In genomic region chr13:30345427-30345913, GRCm38 (mm10) we compare ENCODE assay signal across 26 mouse cellular contexts. TPM values are rescaled to one million over a fixed set of nuclear protein-coding genes. Genes with fewer than 3 reads are reported as not detected.
DNase-seq lines count a peak whose midpoint lies in the region; ATAC-seq and TF ChIP-seq lines count a peak whose summit lies in the region.
"Had no signal": no experiment of that assay in that cellular context is flagged by ENCODE, and none has a peak within 500 bp of the region (broad histone marks: within the 10 kb centered on the region; RNA-seq: fewer than 3 reads in every experiment).

No protein-coding gene starts in this region.

- H3K27me3 ChIP-seq in CH12.LX (replicated peaks) = no peaks in the 10 kb centered on the region
- H3K27me3 ChIP-seq in heart, embryonic 10.5 days (ENCODE audit: insufficient read depth, poor library complexity, severe bottlenecking) = no peaks in the 10 kb centered on the region
- no peaks in the 10 kb centered on the region for H3K27me3 ChIP-seq in heart, embryonic 16.5 days (ENCODE audit: control insufficient read depth, insufficient read depth, low read length)
- no peaks in the 10 kb centered on the region for H3K27me3 ChIP-seq in kidney, embryonic 16.5 days (ENCODE audit: insufficient read depth, low read length)
- H3K27me3 ChIP-seq: forebrain, embryonic 12.5 days; hindbrain, embryonic 15.5 days; midbrain, embryonic 12.5 days; neural tube, embryonic 15.5 days had no signal

- H3K9ac ChIP-seq in CH12.LX (ENCODE audit: insufficient read depth, low read depth) = no peak overlapping the region
- peak overlapping the region; percentile 61 for H3K9ac ChIP-seq in heart, embryonic 16.5 days (ENCODE audit: low read length)
- no peak overlapping the region for H3K9ac ChIP-seq in kidney, embryonic 16.5 days (replicated peaks; ENCODE audit: low read length)
- H3K9ac ChIP-seq: embryonic facial prominence, embryonic 13.5 days; forebrain, embryonic 12.5 days; hindbrain, embryonic 15.5 days; midbrain, embryonic 12.5 days; neural tube, embryonic 15.5 days had no signal

- no peak for DNase-seq in gastrocnemius, adult 2 months
- DNase-seq in gastrocnemius, postnatal 36 days = no peak
- no peak for DNase-seq in CH12.LX (ENCODE audit: extremely low read depth)
- no peak for DNase-seq in heart, embryonic 10.5 days (ENCODE audit: low spot score)
- no peak for DNase-seq in thymus, postnatal 4 days
- DNase-seq in adrenal gland, postnatal 25 days = no peak
- DNase-seq: adrenal gland, adult 8-10 months; cerebellum, adult 2 months; cerebellum, postnatal 36 days; embryo, embryonic 11 days; kidney, adult 2 months; kidney, postnatal 14 days; lung, adult 2 months; lung, postnatal 14 days; right cerebral cortex, adult 18-20 months; right cerebral cortex, postnatal 4 days; thymus, postnatal 25 days had no signal

- no peaks in the 10 kb centered on the region for H3K9me3 ChIP-seq in CH12.LX (replicated peaks; ENCODE audit: low read length)
- H3K9me3 ChIP-seq in heart, embryonic 10.5 days = no peaks in the 10 kb centered on the region
- no peaks in the 10 kb centered on the region for H3K9me3 ChIP-seq in heart, embryonic 16.5 days (replicated peaks; ENCODE audit: control insufficient read depth, low read length)
- no peaks in the 10 kb centered on the region for H3K9me3 ChIP-seq in kidney, embryonic 16.5 days (ENCODE audit: low read length)
- H3K9me3 ChIP-seq: embryonic facial prominence, embryonic 13.5 days; forebrain, embryonic 12.5 days; hindbrain, embryonic 15.5 days; midbrain, embryonic 12.5 days; neural tube, embryonic 15.5 days had no signal

- no peak for TF ChIP-seq POLR2A in CH12.LX (IDR thresholded peaks at IDR 0.05; ENCODE audit: low read depth, low read length)

- intact Hi-C loops in gastrocnemius, adult 2 months (cut with DNase I) = no loop called here
- intact Hi-C loops in gastrocnemius, postnatal 36 days (cut with DNase I) = no loop called here

- 0 out of 2 replicates have a peak overlapping the region, but pooled peaks have one; percentile 1 for H3K27ac ChIP-seq in gastrocnemius, adult 2 months
- H3K27ac ChIP-seq in CH12.LX (ENCODE audit: insufficient read depth, low read depth) = no peak overlapping the region
- peak overlapping the region; percentile 84 for H3K27ac ChIP-seq in heart, embryonic 10.5 days
- H3K27ac ChIP-seq in heart, embryonic 16.5 days (ENCODE audit: low read length) = peak overlapping the region; percentile 93
- H3K27ac ChIP-seq in kidney, embryonic 16.5 days (ENCODE audit: low read length) = no peak overlapping the region
- H3K27ac ChIP-seq: embryonic facial prominence, embryonic 13.5 days; forebrain, embryonic 12.5 days; hindbrain, embryonic 15.5 days; midbrain, embryonic 12.5 days; neural tube, embryonic 15.5 days had no signal

- TF ChIP-seq RAD21 in CH12.LX (IDR thresholded peaks at IDR 0.05; ENCODE audit: low read depth, low read length) = no peak

- in situ Hi-C loops in CH12.LX (cut with MboI; ENCODE audit: low pct_ligation_motif_present, low pct_unique_long_range_greater_than_20kb, low sequenced_read_pairs) = no loop called here

- 0 out of 2 replicates have a peak overlapping the region, but pooled peaks have one; percentile 6 for H3K4me3 ChIP-seq in gastrocnemius, adult 2 months
- no peak overlapping the region for H3K4me3 ChIP-seq in CH12.LX (replicated peaks in 1 of 3; ENCODE audit: low read depth in 2 of 3, low read length in 2 of 3, poor library complexity in 1 of 3)
- H3K4me3 ChIP-seq in heart, embryonic 10.5 days = peak overlapping the region; percentile 47
- H3K4me3 ChIP-seq in heart, embryonic 16.5 days (ENCODE audit: low read length) = peak overlapping the region; percentile 45
- H3K4me3 ChIP-seq in kidney, embryonic 16.5 days (ENCODE audit: low read length) = no peak overlapping the region
- H3K4me3 ChIP-seq: embryonic facial prominence, embryonic 13.5 days; erythroblast, embryonic 14.5 days; forebrain, embryonic 12.5 days; hindbrain, embryonic 15.5 days; midbrain, embryonic 12.5 days; neural tube, embryonic 15.5 days had no signal

- H3K79me2 ChIP-seq in CH12.LX (replicated peaks; ENCODE audit: control insufficient read depth, extremely low read depth, insufficient read depth, poor library complexity, severe bottlenecking) = no peaks in the 10 kb centered on the region

- peak; percentile 93 for ATAC-seq in heart, embryonic 16.5 days (replicated peaks; ENCODE audit: extremely low read depth, insufficient read depth, low FRiP score)
- no peak for ATAC-seq in kidney, embryonic 16.5 days (ENCODE audit: low FRiP score, low TSS enrichment)

- no peaks in the 10 kb centered on the region for H3K36me3 ChIP-seq in CH12.LX (replicated peaks in 1 of 2; ENCODE audit: control insufficient read depth in 1 of 2, insufficient read depth in 1 of 2, low read length in 1 of 2)
- H3K36me3 ChIP-seq in heart, embryonic 10.5 days = no peaks in the 10 kb centered on the region
- no peaks in the 10 kb centered on the region for H3K36me3 ChIP-seq in heart, embryonic 16.5 days (ENCODE audit: control insufficient read depth, insufficient read depth)
- H3K36me3 ChIP-seq in kidney, embryonic 16.5 days (ENCODE audit: insufficient read depth, low read length) = no peaks in the 10 kb centered on the region
- H3K36me3 ChIP-seq: embryonic facial prominence, embryonic 13.5 days; forebrain, embryonic 12.5 days; hindbrain, embryonic 15.5 days; midbrain, embryonic 12.5 days; neural tube, embryonic 15.5 days had no signal

- H3K4me1 ChIP-seq in CH12.LX (ENCODE audit: control insufficient read depth in 1 of 2, insufficient read depth in 2 of 2) = 0 out of 4 replicates have a peak, but pooled peaks cover 0 to 2% of the 10 kb centered on the region in 2 experiments
- peaks cover 12% of the 10 kb centered on the region; the same call in 1 of the 2 replicates for H3K4me1 ChIP-seq in heart, embryonic 10.5 days
- H3K4me1 ChIP-seq in heart, embryonic 16.5 days (ENCODE audit: control insufficient read depth, insufficient read depth, low read length) = peaks cover 23% of the 10 kb centered on the region
- no peaks in the 10 kb centered on the region for H3K4me1 ChIP-seq in kidney, embryonic 16.5 days (ENCODE audit: insufficient read depth, low read length)
- H3K4me1 ChIP-seq: forebrain, embryonic 12.5 days; hindbrain, embryonic 15.5 days; midbrain, embryonic 12.5 days had no signal

- TF ChIP-seq EP300 in CH12.LX (IDR thresholded peaks at IDR 0.05; ENCODE audit: low read length) = no peak

- H3K4me2 ChIP-seq in CH12.LX (ENCODE audit: insufficient read depth, low read depth, poor library complexity, severe bottlenecking) = 0 out of 2 replicates have a peak overlapping the region, but pooled peaks have one; percentile 35
- peak overlapping the region; percentile 58 for H3K4me2 ChIP-seq in heart, embryonic 16.5 days (ENCODE audit: low read depth, low read length)
- H3K4me2 ChIP-seq in kidney, embryonic 16.5 days (replicated peaks; ENCODE audit: low read depth, low read length) = no peak overlapping the region
- H3K4me2 ChIP-seq: embryonic facial prominence, embryonic 13.5 days; forebrain, embryonic 12.5 days; hindbrain, embryonic 15.5 days; midbrain, embryonic 12.5 days; neural tube, embryonic 15.5 days had no signal

- no peak for TF ChIP-seq CTCF in gastrocnemius, adult 2 months (IDR thresholded peaks at IDR 0.05)
- TF ChIP-seq CTCF in CH12.LX (conservative IDR thresholded peaks at IDR 0.05 in 1 of 2, IDR thresholded peaks at IDR 0.05 in 1 of 2; ENCODE audit: low read depth in 2 of 2, low read length in 2 of 2) = no peak

- dilution Hi-C loops in CH12.LX (cut with MboI; ENCODE audit: extremely low pct_ligation_motif_present, extremely low pct_unique_long_range_greater_than_20kb, low sequenced_read_pairs) = no loop called here

- WGBS in heart, embryonic 10.5 days = 53% methylated on average over 11 of the region's 11 CpGs
- 49% methylated on average over 11 of the region's 11 CpGs for WGBS in heart, embryonic 16.5 days
- 88% methylated on average over 11 of the region's 11 CpGs for WGBS in kidney, embryonic 16.5 days

TF ChIP-seq in CH12.LX, 34 proteins besides CTCF, POLR2A, EP300 and RAD21:
- TF ChIP-seq MAZ (IDR thresholded peaks at IDR 0.05; ENCODE audit: low read depth, low read length) = no peak
- no peak for TF ChIP-seq ZKSCAN1 (IDR thresholded peaks at IDR 0.05; ENCODE audit: borderline replicate concordance, low read depth, low read length)
- no peak for TF ChIP-seq ZNF384 (IDR thresholded peaks at IDR 0.05; ENCODE audit: low read depth, low read length)
- TF ChIP-seq CHD1 (IDR thresholded peaks at IDR 0.05; ENCODE audit: low read depth, low read length) = no peak
- no peak for TF ChIP-seq NELFE (IDR thresholded peaks at IDR 0.05; ENCODE audit: low read depth, low read length)
- no peak for TF ChIP-seq PAX5 (IDR thresholded peaks at IDR 0.05; ENCODE audit: low read length)
- TF ChIP-seq MXI1 (IDR thresholded peaks at IDR 0.05; ENCODE audit: low read depth, low read length) = no peak

RNA-seq across cellular contexts. Expression of gene Agtr1a, which starts 9.2 kb away (rescaled TPM):
- total RNA-seq in gastrocnemius, adult 2 months (2021) = 1 to 10 TPM; 4.0 to 5.0 TPM
- 1 to 10 TPM; 2.8 to 4.3 TPM for total RNA-seq in gastrocnemius, postnatal 36 days (2021)
- total RNA-seq in CH12.LX (2012; rRNA removed) (not detected in 2 replicates), CH12.LX (2014; rRNA removed) (not detected in 2 replicates)
- polyA plus RNA-seq in CH12.LX (2012; ENCODE audit: insufficient read length, low read depth) = 0.78 TPM in 1 of 2 replicates, not detected in the other
- 4.6 and 8.2 TPM in 2 replicates for polyA plus RNA-seq in heart, embryonic 10.5 days (2016; fragmentation: Nextera tagmentation; extraction: Ambion mirVana)
- polyA plus RNA-seq in heart, embryonic 16.5 days (2015; fragmentation: Nextera tagmentation; extraction: Ambion mirVana) = 16.7 and 19.3 TPM in 2 replicates
- 150 and 236 TPM in 2 replicates for total RNA-seq in adrenal gland, postnatal 25 days (2021)
- polyA plus RNA-seq in kidney, embryonic 16.5 days (2015; fragmentation: Nextera tagmentation; extraction: Ambion mirVana) = 15.0 and 16.3 TPM in 2 replicates
- total RNA-seq: granulocyte monocyte progenitor cell, adult 5-6 weeks had no signal
- polyA plus RNA-seq: erythroblast, embryonic 14.5 days had no signal

Comparison
In these comparisons a context has a peak if more than half of its experiments do, and no peak if none do; other contexts are left out.
1. H3K27ac ChIP-seq: peak in gastrocnemius, adult 2 months (single experiment), heart, embryonic 10.5 days (single experiment) and heart, embryonic 16.5 days (single experiment); none in CH12.LX (single experiment) and kidney, embryonic 16.5 days (single experiment).
2. H3K4me3 ChIP-seq: peak in gastrocnemius, adult 2 months (single experiment), heart, embryonic 10.5 days (single experiment) and heart, embryonic 16.5 days (single experiment); none in CH12.LX (0 of 3) and kidney, embryonic 16.5 days (single experiment).
3. RNA of gene Agtr1a, which starts 9.2 kb away (total RNA-seq): 150 to 236 TPM in adrenal gland, postnatal 25 days; 4.0 to 5.0 TPM in gastrocnemius, adult 2 months, 2.8 to 4.3 TPM in gastrocnemius, postnatal 36 days and not detected in CH12.LX; every median in the first group is over 10 times any median in the second.